Comparison of ENCODE assay signal across 32 mouse cellular contexts in the genomic region with DNA sequence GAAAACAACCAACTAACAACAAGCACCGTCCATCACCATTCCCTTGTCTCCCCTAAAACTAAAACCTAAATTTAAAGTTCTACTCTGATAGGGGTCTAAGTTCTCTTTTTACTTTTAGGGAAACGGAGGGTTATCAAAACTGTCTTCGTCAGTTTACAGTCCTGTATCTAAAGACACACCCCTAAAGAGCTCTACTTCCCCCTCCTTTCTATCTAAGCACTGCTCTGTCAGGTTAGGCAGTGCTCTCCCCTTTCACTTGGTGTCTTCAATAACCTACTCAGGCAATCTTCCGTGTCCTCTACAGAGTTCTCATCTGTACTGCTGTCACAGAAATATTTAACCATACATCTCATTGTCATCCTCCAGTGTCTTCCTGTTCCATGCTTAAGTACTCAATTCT.
"Had no signal": no experiment of that assay in that cellular context is flagged by ENCODE, and none has a peak within 500 bp of the region (broad histone marks: within the 10 kb centered on the region; RNA-seq: fewer than 3 reads in every experiment).

No protein-coding gene starts in this region.

- H3K4me2 ChIP-seq: limb, embryonic 12.5 days; limb, embryonic 13.5 days; limb, embryonic 15.5 days; liver, embryonic 11.5 days; liver, embryonic 12.5 days; liver, embryonic 13.5 days; liver, embryonic 15.5 days; lung, embryonic 14.5 days; lung, embryonic 15.5 days; midbrain, embryonic 11.5 days; midbrain, embryonic 12.5 days; midbrain, embryonic 13.5 days; midbrain, embryonic 15.5 days; neural tube, embryonic 12.5 days had no signal

- ATAC-seq: liver, embryonic 12.5 days; liver, postnatal 0 days; lung, postnatal 0 days; midbrain, embryonic 13.5 days; midbrain, embryonic 15.5 days; midbrain, embryonic 16.5 days had no signal

- H3K27ac ChIP-seq: limb, embryonic 10.5 days; limb, embryonic 12.5 days; limb, embryonic 13.5 days; limb, embryonic 15.5 days; liver, embryonic 12.5 days; liver, embryonic 13.5 days; liver, embryonic 14.5 days; liver, embryonic 15.5 days; lung, embryonic 15.5 days; macrophage; midbrain, embryonic 10.5 days; midbrain, embryonic 12.5 days; midbrain, embryonic 13.5 days; midbrain, embryonic 15.5 days; neural tube, embryonic 12.5 days had no signal

- H3K4me3 ChIP-seq: limb, embryonic 10.5 days; limb, embryonic 12.5 days; limb, embryonic 13.5 days; limb, embryonic 15.5 days; liver, embryonic 12.5 days; liver, embryonic 13.5 days; liver, embryonic 15.5 days; lung, embryonic 15.5 days; megakaryocyte, embryonic 14.5 days; midbrain, embryonic 10.5 days; midbrain, embryonic 12.5 days; midbrain, embryonic 13.5 days; midbrain, embryonic 15.5 days; myocyte; neural tube, embryonic 12.5 days had no signal

- H3K27me3 ChIP-seq: limb, embryonic 12.5 days; limb, embryonic 13.5 days; limb, embryonic 15.5 days; liver, embryonic 12.5 days; liver, embryonic 13.5 days; liver, embryonic 15.5 days; lung, embryonic 15.5 days; megakaryocyte, embryonic 14.5 days; midbrain, embryonic 12.5 days; midbrain, embryonic 13.5 days; midbrain, embryonic 15.5 days; neural tube, embryonic 12.5 days had no signal

- H3K9me3 ChIP-seq: limb, embryonic 10.5 days; limb, embryonic 12.5 days; limb, embryonic 13.5 days; limb, embryonic 15.5 days; liver, embryonic 12.5 days; liver, embryonic 13.5 days; liver, embryonic 15.5 days; lung, embryonic 15.5 days; megakaryocyte, embryonic 14.5 days; midbrain, embryonic 10.5 days; midbrain, embryonic 12.5 days; midbrain, embryonic 13.5 days; midbrain, embryonic 15.5 days; neural tube, embryonic 12.5 days had no signal

- DNase-seq: left cerebral cortex, postnatal 4 days; liver; liver, embryonic 13.5 days; liver, postnatal 0 days; lung, adult 18-20 months; lung, adult 2 months; lung, embryonic 14.5 days; lung, postnatal 10 days; lung, postnatal 14 days; lung, postnatal 36 days; lung, postnatal 4 days; midbrain, embryonic 14.5 days had no signal

- H3K9ac ChIP-seq: limb, embryonic 12.5 days; limb, embryonic 13.5 days; limb, embryonic 15.5 days; liver, embryonic 12.5 days; liver, embryonic 13.5 days; liver, embryonic 14.5 days; liver, embryonic 15.5 days; liver, postnatal 0 days; lung, embryonic 14.5 days; lung, embryonic 15.5 days; midbrain, embryonic 12.5 days; midbrain, embryonic 13.5 days; midbrain, embryonic 15.5 days; neural tube, embryonic 12.5 days had no signal

- H3K4me1 ChIP-seq: limb, embryonic 10.5 days; limb, embryonic 12.5 days; limb, embryonic 13.5 days; limb, embryonic 15.5 days; liver, embryonic 15.5 days; lung, embryonic 15.5 days; megakaryocyte, embryonic 14.5 days; midbrain, embryonic 10.5 days; midbrain, embryonic 12.5 days; midbrain, embryonic 13.5 days; midbrain, embryonic 15.5 days; neural tube, embryonic 12.5 days had no signal
